Mouse (Mus musculus) layer of hippocampus, adult 2 months (tissue): ENCODE data around the gene Rbp1. TPM values are rescaled to one million over a fixed set of nuclear protein-coding genes. Genes with fewer than 3 reads are reported as not detected.

Experiments used
- DNase-seq, 2 experiments: peaks; one replicate each; pipeline ENCODE4 v3.0.0; 2022; ENCODE audit warnings: low spot score in 2 of 2
- H3K27ac ChIP-seq: fragments of 200-600 bp; 2 replicates; pipeline ENCODE4 v1.8.1; 2022
- H3K4me3 ChIP-seq: fragments of 200-600 bp; 2 replicates; pipeline ENCODE4 v1.8.1; 2022; ENCODE audit warnings: mild to moderate bottlenecking
- CTCF ChIP-seq: fragments of 200-600 bp; conservative IDR thresholded peaks from 2 replicates; pipeline ENCODE4 v1.8.1; 2022; ENCODE audit warnings: antibody characterized with exemption, mild to moderate bottlenecking, moderate library complexity
- total RNA-seq, 2 experiments: library from RNA; stranded (reverse); gene quantifications; 2 replicates each; pipeline ENCODE4 v1.2.3; 2021

The Rbp1 gene
- total RNA-seq, 2 experiments from 2014 or later = 4.3 to 4.9 TPM

DNA sequence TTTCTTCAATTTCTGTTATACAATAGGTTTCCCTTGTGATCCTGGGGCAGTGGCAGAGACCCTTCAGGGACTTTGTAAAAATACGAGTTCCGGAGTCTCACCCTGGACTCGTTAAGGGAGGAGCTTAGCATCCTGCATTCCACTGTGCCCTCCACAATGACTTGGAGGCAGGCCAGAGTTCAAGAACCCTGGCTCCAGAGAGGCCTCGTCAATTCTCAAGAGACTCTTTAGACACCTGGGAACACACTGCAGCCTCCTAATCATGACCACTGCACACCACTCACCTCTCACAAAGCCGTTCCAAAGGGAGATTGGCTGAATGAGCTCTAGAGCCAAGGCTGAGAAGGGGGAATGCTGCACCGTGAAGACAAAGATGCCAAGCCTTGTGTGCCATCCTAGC is 64.5 kb downstream of the Rbp1 start:
- TF ChIP-seq CTCF = no peak
- no peak overlapping the region for H3K27ac ChIP-seq
- no peak overlapping the region for H3K4me3 ChIP-seq
- DNase-seq = no peak

DNA sequence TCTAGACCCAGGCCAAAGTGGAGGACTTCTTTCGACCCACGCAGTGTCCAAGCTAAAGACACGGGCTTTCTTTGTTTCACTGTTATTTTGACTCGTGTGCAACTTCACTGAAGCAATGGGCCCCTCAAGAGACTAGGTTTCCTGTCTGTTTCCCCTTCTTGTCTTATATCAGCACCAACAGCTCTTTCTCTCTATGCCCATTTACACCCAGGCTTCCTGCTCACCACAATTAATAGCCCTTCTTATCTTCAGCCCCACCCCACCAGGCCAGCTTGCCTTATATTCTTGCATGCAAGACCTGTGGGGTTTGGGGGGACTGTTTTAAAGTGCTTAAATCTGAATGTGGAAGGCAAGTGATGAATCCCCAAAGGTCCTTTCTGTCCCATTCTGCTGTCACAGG is 66.8 kb downstream of the Rbp1 start:
- H3K27ac ChIP-seq = no peak overlapping the region
- no peak overlapping the region for H3K4me3 ChIP-seq
- DNase-seq = no peak
- TF ChIP-seq CTCF = no peak

DNA sequence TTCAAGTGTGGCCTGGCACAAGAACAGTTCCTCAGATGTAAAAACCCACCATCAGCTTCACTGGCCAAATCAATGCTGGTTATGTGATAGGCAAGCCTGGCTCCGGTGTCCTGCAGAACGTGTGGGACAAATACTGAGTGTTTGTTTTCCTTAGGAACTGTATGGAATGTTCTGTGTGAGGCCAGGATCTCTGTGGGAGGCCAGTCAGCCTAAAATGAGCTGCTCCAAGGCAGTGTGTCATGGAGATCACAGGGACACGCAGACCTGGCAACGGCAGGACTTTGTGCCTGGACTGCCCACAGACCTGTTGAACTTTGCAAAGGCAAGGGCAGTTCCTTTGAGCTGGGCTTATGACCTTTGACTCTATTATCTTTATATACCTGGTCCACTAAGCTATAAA is 67.4 kb downstream of the Rbp1 start:
- Histone ChIP-seq H3K27ac (no peak overlapping the region), H3K4me3 (no peak overlapping the region)
- TF ChIP-seq CTCF = no peak
- no peak for DNase-seq

DNA sequence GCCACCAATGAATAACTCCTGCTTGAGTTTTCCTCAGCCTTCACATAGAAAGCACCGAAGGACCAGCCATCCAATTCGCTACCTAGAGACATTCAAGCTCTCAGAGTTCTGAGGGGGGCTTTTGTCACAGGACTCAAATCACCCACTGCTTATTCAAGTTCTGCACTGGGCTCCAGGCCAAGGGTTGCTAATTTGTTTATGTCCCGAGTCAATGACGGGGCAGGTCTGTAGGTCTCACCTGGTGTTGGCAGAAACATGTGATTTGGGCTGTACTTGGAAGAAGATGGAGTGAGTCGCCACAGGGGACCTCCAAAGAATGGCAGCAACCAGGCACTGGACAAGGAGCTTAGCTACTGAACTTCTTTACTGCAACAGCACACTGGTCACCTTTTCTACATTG is 68.3 kb downstream of the Rbp1 start:
- DNase-seq = no peak
- TF ChIP-seq CTCF = no peak

DNA sequence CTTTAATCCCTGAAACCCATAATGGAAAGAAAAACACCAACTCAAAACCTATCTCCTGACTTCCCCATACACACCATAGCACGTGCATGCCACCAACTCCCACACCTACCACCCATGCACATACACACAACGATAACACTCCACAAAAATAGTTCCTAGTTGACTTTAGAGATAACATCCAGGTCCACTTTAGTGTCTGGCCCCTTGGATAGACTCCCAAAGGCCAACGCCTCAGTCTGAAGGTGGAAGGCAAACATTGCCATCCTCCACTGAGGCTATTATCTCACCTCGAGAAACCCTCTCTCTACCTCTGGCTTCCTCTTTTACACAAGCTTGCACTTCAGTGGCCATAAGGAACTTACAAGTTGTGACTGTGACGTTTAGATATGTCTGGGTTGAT is 69.5 kb downstream of the Rbp1 start:
- DNase-seq = no peak
- H3K27ac ChIP-seq = no peak overlapping the region
- no peak overlapping the region for H3K4me3 ChIP-seq
- TF ChIP-seq CTCF = no peak

More for the DNA sequence above, 68.3 kb downstream of the Rbp1 start:
- H3K4me3 ChIP-seq = no peak overlapping the region
- no peak overlapping the region for H3K27ac ChIP-seq

DNA sequence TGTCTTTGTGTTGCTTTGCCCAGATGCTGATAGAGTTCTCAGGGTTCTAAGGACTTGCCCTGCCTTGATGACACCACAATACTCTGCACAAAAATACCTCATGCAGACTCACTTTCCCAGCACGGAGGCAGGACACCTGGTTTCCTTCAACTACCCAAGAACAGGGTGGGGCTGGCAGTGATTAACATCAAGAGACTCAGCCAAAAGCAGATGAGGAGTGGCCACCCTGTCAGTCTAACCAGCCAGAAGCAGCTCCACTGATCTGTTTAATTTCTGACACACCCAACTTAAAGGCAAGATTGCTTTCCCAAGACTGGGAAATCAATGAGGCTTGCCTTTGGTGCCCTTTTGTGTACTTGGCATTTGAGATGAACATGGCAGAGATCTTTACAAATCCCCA is 70.1 kb downstream of the Rbp1 start:
- Histone ChIP-seq H3K27ac (no peak overlapping the region), H3K4me3 (no peak overlapping the region)
- no peak for TF ChIP-seq CTCF
- no peak for DNase-seq

Other genes with a start within 250 kb of the Rbp1 start
- 1 to 10 TPM; 1.9 to 2.1 TPM for gene Nmnat3, start 135.5 kb upstream of the Rbp1 start, total RNA-seq
- gene Rbp2, start 63.2 kb downstream of the Rbp1 start, total RNA-seq = not detected
- gene Copb2, start 140.8 kb downstream of the Rbp1 start, total RNA-seq = 10 to 100 TPM; 92.7 to 94.2 TPM
- gene Mrps22, start 178.7 kb downstream of the Rbp1 start, total RNA-seq = 10 to 100 TPM; 29.0 to 32.4 TPM